Mouse (Mus musculus): ENCODE results near the gene Mmp2. TPM values are rescaled to one million over a fixed set of nuclear protein-coding genes. Genes with fewer than 3 reads are reported as not detected.

Gene Mmp2
- polyA plus RNA-seq, 1 experiment from 2014 or later, result 137 TPM

DNA sequence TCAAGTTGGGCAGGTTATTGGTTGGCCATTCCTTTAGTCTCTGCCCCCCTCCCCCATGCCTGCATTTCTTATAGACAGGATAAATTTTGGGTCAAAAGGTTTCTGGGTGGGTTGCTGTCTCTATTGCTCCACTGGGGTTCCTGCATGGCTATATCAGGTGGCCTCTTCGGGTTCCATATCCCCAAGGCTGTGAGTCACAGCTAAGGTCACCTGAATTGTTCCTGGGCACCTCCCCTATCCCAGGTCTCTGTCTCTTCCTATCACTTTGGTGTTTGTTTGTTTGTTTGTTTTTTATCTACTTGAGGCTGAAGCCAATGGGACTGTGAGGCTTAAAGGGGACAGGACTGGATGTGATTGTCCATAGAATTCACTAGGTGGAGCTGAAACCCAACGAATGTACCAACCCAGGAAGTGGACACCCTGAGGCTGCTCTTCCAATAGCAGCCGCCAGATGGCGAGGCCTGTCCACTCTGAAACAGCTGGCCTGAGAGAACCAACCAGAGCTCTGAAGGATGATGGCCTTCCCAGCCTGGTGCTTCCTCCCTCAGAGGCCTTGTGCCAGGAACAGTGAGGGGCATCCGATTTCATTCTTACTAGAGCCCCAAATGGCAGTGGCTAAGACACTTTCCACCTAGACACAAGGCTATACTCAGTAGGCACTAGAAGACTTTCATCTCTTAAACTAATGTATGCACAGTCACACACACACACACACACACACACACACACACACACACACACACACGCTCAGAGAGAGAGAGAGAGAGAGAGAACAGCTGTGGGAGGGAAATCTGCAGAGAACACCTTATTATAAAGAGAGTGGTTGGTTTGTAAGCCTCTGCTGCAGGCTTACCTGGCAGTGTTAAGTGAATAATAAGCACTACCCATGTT lies 8.9 kb upstream of the Mmp2 start:
- H3K4me3 ChIP-seq (replicated peaks), result no peak overlapping the region
- no peak overlapping the region for H3K27ac ChIP-seq
- no peaks in the 10 kb centered on the region for H3K36me3 ChIP-seq
- no peak overlapping the region for H3K4me2 ChIP-seq
- no peak overlapping the region for H3K9ac ChIP-seq
- no peaks in the 10 kb centered on the region for H3K9me3 ChIP-seq (replicated peaks)
- peak; percentile 90 for ATAC-seq (replicated peaks; ENCODE audit: low FRiP score)
- H3K27me3 ChIP-seq, result no peaks in the 10 kb centered on the region
- 20% methylated on average over 5 of the region's 6 CpGs for WGBS
- peaks cover 3% of the 10 kb centered on the region; the same call in 1 of the 2 replicates for H3K4me1 ChIP-seq

DNA sequence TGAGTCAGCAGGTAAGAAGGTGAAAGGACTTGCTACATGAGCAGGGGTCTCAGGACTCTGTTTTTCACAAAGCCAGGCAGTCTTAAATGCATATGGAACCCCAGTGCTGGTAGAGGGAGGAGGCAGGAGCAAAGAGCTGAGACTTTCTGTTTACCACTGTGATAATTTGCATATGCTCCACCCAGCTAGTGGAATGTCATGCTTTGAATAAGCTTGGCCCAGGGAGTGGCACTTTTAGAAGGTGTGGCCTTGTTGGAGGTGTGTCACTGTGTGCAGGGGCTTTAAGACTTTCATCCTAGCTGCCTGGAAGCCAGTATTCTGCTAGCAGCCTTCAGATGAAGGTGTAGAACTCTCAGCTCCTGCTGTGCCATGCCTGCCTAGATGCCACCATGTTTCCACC lies 5.9 kb upstream of the Mmp2 start:
- no peaks in the 10 kb centered on the region for H3K9me3 ChIP-seq (replicated peaks)
- no peak overlapping the region for H3K27ac ChIP-seq
- H3K36me3 ChIP-seq, result no peaks in the 10 kb centered on the region
- 0 out of 2 replicates have a peak, but pooled peaks cover 3% of the 10 kb centered on the region for H3K27me3 ChIP-seq
- H3K4me2 ChIP-seq, result no peak overlapping the region
- peaks cover 5% of the 10 kb centered on the region; the same call in 1 of the 2 replicates for H3K4me1 ChIP-seq
- no peak overlapping the region for H3K9ac ChIP-seq
- no peak for ATAC-seq (replicated peaks; ENCODE audit: low FRiP score)
- no peak overlapping the region for H3K4me3 ChIP-seq (replicated peaks)

DNA sequence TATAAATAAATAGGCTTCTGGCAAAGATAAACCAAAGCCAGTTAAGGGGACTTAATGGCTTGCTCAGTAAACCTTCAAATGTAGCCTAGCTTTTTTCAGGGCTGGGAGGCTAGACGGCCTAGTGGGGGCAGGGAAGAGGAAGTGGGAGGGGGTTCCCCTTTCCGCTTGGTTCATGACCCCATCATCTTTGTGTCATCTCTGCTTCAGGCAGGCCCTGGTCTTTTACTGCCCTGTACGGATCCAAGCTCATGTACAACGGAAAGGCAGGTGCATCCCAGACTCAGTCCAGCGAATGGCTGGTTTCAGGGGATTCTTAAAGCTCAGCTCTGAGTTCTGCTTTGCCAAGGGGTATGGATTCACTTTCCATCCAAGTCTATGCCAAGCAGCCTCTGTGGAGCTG lies 4.7 kb upstream of the Mmp2 start:
- 59% methylated on average over 5 of the region's 5 CpGs for WGBS
- Histone ChIP-seq H3K9me3 (replicated peaks) (no peaks in the 10 kb centered on the region), H3K36me3 (no peaks in the 10 kb centered on the region), H3K4me1 (peaks cover 14% of the 10 kb centered on the region), H3K4me2 (no peak overlapping the region), H3K9ac (no peak overlapping the region), H3K27me3 (0 out of 2 replicates have a peak, but pooled peaks cover 5% of the 10 kb centered on the region), H3K4me3 (replicated peaks) (no peak overlapping the region), H3K27ac (no peak overlapping the region)
- ATAC-seq (replicated peaks; ENCODE audit: low FRiP score), result no peak

DNA sequence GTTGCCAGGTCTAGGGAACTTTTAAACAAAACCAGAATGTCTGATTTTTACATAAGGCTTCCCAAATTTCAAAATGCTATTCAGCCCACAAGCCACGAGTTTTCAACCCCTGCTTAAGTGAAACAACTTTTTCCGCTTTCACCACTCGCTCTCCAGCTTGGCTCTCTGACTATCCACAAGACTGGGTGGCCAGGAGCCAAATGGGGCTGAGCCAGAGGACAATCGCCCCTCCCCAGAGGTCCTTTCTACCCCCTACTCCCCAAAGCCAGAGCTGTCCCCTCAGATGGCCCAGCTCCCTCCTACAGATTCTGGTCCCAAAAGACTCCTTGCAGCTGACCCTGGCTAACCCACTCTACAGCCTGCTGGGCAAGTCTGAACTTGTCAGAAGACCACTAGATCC lies 1.1 kb upstream of the Mmp2 start:
- H3K36me3 ChIP-seq, result peaks cover 3% of the 10 kb centered on the region; the same call in 1 of the 2 replicates
- H3K4me2 ChIP-seq, result no peak overlapping the region
- WGBS, result 63% methylated on average over 4 of the region's 4 CpGs
- H3K4me1 ChIP-seq, result peaks cover 28% of the 10 kb centered on the region
- no peak overlapping the region for H3K4me3 ChIP-seq (replicated peaks)
- no peak overlapping the region for H3K27ac ChIP-seq
- H3K9ac ChIP-seq, result no peak overlapping the region
- 0 out of 2 replicates have a peak, but pooled peaks cover 5% of the 10 kb centered on the region for H3K27me3 ChIP-seq
- ATAC-seq (replicated peaks; ENCODE audit: low FRiP score), result no peak
- H3K9me3 ChIP-seq (replicated peaks), result no peaks in the 10 kb centered on the region

DNA sequence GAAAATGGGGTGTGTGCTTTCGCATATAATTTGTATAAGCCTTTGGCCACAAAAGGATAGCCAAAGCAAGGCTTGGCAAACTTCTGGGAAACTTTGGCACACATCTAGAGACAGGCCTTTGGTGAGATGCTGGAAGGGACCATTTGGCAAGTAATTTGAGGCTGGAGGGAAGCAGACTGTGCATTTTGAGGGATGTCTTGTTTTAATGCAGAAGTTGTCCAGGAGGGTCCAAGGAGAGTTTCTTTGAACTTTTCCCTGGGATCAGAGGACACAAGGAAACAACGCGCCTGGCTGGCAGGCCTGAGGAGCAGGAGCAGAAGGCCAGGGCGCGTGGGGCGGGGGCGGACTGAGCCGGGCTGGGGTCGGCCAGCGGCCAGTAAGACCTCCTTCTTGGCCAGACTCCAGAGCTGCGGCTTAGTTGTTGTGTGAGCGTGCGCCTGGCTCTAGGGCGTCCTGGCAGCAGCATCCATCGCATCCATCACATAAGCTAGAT lies 1.2 kb downstream of the Mmp2 start:
- Histone ChIP-seq H3K9me3 (replicated peaks) (no peaks in the 10 kb centered on the region), H3K27me3 (0 out of 2 replicates have a peak, but pooled peaks cover 5% of the 10 kb centered on the region), H3K4me1 (peaks cover 25% of the 10 kb centered on the region), H3K27ac (peak overlapping the region; percentile 88), H3K4me2 (peak overlapping the region; percentile 75), H3K4me3 (replicated peaks) (peak overlapping the region; percentile 55), H3K9ac (no peak overlapping the region), H3K36me3 (peaks cover 16% of the 10 kb centered on the region; the same call in 1 of the 2 replicates)
- ATAC-seq (replicated peaks; ENCODE audit: low FRiP score), result peak; percentile 57
- 23% methylated on average over 15 of the region's 15 CpGs for WGBS

DNA sequence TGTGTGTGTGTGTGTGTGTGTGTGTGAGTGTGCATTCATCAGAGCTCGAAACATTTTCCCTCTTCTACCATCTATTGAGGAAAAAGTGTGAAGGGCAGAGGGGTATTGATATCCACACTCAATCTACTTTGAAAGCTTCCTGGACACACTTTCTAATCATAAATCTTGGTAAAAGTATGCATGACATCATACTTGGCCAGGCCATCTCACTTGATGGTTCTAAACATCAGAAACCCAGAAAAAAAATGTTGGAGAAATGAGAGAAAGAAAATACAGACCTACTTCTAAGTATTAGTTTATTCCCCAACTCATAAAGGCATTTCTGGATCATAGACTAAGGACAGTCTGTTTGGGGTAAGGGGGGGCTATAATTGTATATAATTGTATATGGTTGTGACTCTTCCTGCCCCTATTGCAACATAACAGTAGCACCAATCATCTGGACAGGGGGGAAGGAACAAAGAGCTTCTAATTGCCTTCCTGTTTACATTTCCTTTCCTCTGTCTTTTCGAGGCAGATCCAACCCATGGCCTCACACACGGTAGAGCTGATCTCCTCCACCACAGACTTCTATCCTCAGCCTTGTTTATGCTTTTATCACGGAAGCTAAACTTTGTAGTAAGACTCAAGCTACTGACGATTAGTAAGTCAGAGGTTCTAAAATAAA lies 7.1 kb downstream of the Mmp2 start:
- H3K9me3 ChIP-seq (replicated peaks), result no peaks in the 10 kb centered on the region
- ATAC-seq (replicated peaks; ENCODE audit: low FRiP score), result no peak
- H3K27me3 ChIP-seq, result no peaks in the 10 kb centered on the region
- H3K4me2 ChIP-seq, result no peak overlapping the region
- no peak overlapping the region for H3K4me3 ChIP-seq (replicated peaks)
- no peak overlapping the region for H3K9ac ChIP-seq
- H3K4me1 ChIP-seq, result no peaks in the 10 kb centered on the region
- 45% methylated on average over 5 of the region's 5 CpGs for WGBS
- peaks cover 55% of the 10 kb centered on the region for H3K36me3 ChIP-seq
- no peak overlapping the region for H3K27ac ChIP-seq

DNA sequence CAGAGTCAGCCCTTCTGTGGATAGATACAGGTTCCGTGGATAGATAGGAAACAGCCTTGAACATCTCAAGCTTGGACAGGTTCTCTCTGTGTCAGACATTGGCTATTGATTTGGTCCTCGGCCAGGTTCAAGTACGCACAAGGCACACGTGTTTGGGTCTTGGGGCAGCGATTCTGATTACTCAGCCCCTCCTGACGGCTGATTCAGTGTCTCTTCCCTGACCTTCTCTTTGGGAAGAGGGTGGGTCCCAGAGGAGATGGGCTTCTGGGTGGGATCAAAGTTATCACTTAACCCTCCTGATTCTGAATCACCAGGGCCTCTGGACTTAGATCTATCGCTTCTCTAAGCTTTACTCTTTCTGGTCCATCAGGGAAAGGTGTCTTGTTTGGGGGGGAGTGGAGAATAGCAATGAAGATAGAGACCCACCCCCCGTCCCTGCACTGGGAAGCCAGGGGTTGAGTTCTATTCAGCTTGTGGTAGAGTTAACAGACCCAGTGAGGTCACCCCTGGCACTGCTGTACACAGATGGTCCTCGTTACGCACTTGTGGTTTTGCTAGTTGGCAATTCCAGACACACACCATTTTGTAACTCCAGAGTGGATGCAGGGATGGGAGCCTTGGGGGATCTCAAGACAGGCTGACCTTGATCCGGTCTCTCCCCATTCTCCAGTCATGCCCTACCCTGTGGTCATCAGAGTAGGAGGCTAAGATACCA lies 7.9 kb downstream of the Mmp2 start:
- no peak for ATAC-seq (replicated peaks; ENCODE audit: low FRiP score)
- 87% methylated on average over 11 of the region's 11 CpGs for WGBS
- no peak overlapping the region for H3K9ac ChIP-seq
- H3K27me3 ChIP-seq, result no peaks in the 10 kb centered on the region
- H3K4me1 ChIP-seq, result no peaks in the 10 kb centered on the region
- no peaks in the 10 kb centered on the region for H3K9me3 ChIP-seq (replicated peaks)
- no peak overlapping the region for H3K4me3 ChIP-seq (replicated peaks)
- H3K4me2 ChIP-seq, result no peak overlapping the region
- peaks cover 63% of the 10 kb centered on the region for H3K36me3 ChIP-seq
- no peak overlapping the region for H3K27ac ChIP-seq

DNA sequence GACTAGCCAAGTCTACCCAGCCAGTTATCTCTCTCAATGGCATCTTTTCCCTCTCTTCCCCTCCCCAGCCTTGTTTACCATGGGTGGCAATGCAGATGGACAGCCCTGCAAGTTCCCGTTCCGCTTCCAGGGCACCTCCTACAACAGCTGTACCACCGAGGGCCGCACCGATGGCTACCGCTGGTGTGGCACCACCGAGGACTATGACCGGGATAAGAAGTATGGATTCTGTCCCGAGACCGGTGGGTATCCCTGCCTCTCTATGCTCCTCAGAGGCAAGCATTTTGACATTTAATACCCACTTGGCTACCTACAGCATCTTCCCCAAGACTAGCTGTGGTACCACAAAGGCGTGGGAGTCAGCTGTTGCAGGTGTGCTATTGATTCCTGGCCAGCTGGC lies 8.8 kb downstream of the Mmp2 start:
- no peak for ATAC-seq (replicated peaks; ENCODE audit: low FRiP score)
- no peaks in the 10 kb centered on the region for H3K4me1 ChIP-seq
- H3K27ac ChIP-seq, result no peak overlapping the region
- H3K4me2 ChIP-seq, result no peak overlapping the region
- no peaks in the 10 kb centered on the region for H3K9me3 ChIP-seq (replicated peaks)
- H3K4me3 ChIP-seq (replicated peaks), result no peak overlapping the region
- H3K36me3 ChIP-seq, result peaks cover 70% of the 10 kb centered on the region
- no peak overlapping the region for H3K9ac ChIP-seq
- no peaks in the 10 kb centered on the region for H3K27me3 ChIP-seq
- 93% methylated on average over 11 of the region's 11 CpGs for WGBS

DNA sequence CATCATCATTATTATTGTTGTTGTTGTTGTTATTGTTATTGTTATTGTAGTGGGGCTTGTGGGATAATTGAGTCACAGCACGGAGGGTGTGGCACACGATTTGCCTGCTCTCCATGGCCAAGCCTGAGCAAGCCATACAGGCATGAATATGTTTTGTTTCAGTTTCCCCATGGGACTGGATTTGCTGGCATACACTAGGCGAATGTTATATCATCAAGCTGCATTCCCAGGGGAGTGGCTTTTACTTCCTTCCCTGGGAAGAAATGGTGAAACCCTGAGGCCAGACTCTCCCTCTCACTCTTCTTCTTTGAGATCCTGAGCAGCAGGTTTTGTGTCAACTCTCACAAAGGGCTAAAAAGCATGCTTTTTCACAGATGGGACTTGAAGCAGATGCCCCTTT lies 11.5 kb downstream of the Mmp2 start:
- peaks cover 60% of the 10 kb centered on the region for H3K36me3 ChIP-seq
- no peak for ATAC-seq (replicated peaks; ENCODE audit: low FRiP score)

DNA sequence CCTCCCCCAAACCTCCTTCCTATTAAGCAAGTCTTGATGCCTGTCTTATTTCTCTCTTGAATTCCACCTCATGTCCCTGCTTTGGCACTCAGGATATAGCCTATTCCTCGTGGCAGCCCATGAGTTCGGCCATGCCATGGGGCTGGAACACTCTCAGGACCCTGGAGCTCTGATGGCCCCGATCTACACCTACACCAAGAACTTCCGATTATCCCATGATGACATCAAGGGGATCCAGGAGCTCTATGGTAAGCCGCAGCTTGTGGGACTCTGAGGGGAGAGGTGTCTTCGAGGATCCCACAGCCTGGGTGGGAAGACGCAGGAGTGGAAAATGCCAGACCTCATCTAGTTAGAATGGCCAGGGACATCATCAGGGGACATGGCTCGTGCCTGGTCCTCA lies 12.1 kb downstream of the Mmp2 start:
- no peak for ATAC-seq (replicated peaks; ENCODE audit: low FRiP score)
- Histone ChIP-seq H3K4me1 (no peaks in the 10 kb centered on the region), H3K9ac (no peak overlapping the region), H3K27ac (no peak overlapping the region), H3K9me3 (replicated peaks) (no peaks in the 10 kb centered on the region), H3K4me2 (no peak overlapping the region), H3K27me3 (no peaks in the 10 kb centered on the region), H3K36me3 (peaks cover 65% of the 10 kb centered on the region), H3K4me3 (replicated peaks) (no peak overlapping the region)
- WGBS, result 90% methylated on average over 8 of the region's 8 CpGs

More for the DNA sequence above, 11.5 kb downstream of the Mmp2 start:
- H3K4me2 ChIP-seq, result no peak overlapping the region
- 75% methylated on average over 3 of the region's 3 CpGs for WGBS
- no peaks in the 10 kb centered on the region for H3K9me3 ChIP-seq (replicated peaks)
- no peaks in the 10 kb centered on the region for H3K27me3 ChIP-seq
- H3K4me3 ChIP-seq (replicated peaks), result no peak overlapping the region
- no peak overlapping the region for H3K9ac ChIP-seq
- no peak overlapping the region for H3K27ac ChIP-seq
- H3K4me1 ChIP-seq, result no peaks in the 10 kb centered on the region

DNA sequence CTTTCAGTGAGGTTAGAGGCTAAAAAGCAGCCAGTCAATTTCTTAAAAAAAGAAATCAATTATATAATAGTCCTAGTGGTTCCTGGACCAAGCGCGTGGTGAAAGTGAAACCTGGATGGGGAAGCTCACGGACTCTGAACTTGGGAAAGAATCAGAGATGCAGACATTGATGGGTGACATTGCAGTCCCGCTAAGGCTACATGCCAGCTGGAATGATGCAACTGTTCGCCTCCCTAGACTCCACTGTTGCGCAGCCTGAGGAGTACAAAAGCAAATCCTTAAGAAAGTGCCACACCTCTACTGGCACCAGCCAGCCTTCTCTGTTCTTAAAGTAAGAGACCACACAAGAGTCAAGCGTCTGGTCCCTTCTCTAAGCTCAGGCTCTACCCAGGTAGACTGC lies 12.8 kb downstream of the Mmp2 start:
- no peaks in the 10 kb centered on the region for H3K9me3 ChIP-seq (replicated peaks)
- no peak overlapping the region for H3K9ac ChIP-seq
- peaks cover 69% of the 10 kb centered on the region for H3K36me3 ChIP-seq
- H3K4me3 ChIP-seq (replicated peaks), result no peak overlapping the region
- no peaks in the 10 kb centered on the region for H3K27me3 ChIP-seq
- no peak overlapping the region for H3K4me2 ChIP-seq
- H3K27ac ChIP-seq, result no peak overlapping the region
- ATAC-seq (replicated peaks; ENCODE audit: low FRiP score), result no peak
- no peaks in the 10 kb centered on the region for H3K4me1 ChIP-seq
- 89% methylated on average over 7 of the region's 7 CpGs for whole genome bisulfite sequencing

DNA sequence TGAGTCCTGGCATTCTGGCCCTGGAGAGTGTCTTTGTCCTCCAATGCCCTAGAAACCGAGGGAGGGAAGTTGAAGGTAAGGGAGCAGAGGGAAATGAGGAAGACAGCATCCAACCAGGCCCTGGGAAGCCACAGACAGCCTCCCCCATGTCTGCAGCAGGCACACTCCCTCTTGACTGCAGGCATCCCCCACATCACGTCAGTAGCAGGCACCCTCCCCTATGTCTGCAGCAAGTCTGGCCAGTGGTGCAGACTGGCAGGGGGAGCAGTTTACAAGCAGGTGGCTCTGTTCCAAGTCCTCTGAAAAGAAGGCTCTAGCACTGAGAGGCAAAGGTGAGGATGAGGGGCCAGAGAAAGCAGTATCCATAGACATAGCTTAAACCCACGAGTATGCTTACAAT lies 19.6 kb downstream of the Mmp2 start:
- H3K27ac ChIP-seq, result peak overlapping the region; percentile 84
- H3K9me3 ChIP-seq (replicated peaks), result no peaks in the 10 kb centered on the region
- peaks cover 51% of the 10 kb centered on the region for H3K4me1 ChIP-seq
- no peaks in the 10 kb centered on the region for H3K27me3 ChIP-seq
- H3K4me3 ChIP-seq (replicated peaks), result 0 out of 2 replicates have a peak overlapping the region, but pooled peaks have one; percentile 4
- peak overlapping the region; percentile 46 for H3K4me2 ChIP-seq
- H3K9ac ChIP-seq, result no peak overlapping the region
- ATAC-seq (replicated peaks; ENCODE audit: low FRiP score), result peak; percentile 77
- WGBS, result 3% methylated on average over 3 of the region's 3 CpGs
- peaks cover 25% of the 10 kb centered on the region for H3K36me3 ChIP-seq

Measured in kidney, embryonic 15.5 days (tissue).